Mouse (Mus musculus): Measurements from ENCODE around the gene Ddx52.

Gene Ddx52

GRCm38 (mm10) chr11:83941950-83942840 is at the start of gene Ddx52:
Gene Ddx52, plus strand, starts transcription at chr11:83942062.
- peak; percentile 76 to 87 for DNase-seq (ENCODE audit: low spot score in 2 of 2)

- DNase-seq (ENCODE audit: low spot score in 2 of 2) = no peak
Measured at GRCm38 (mm10) chr11:83893325-83893724, 48.5 kb upstream of the Ddx52 start.

GRCm38 (mm10) chr11:83896430-83897410 is 45.1 kb upstream of the Ddx52 start:
- DNase-seq (ENCODE audit: low spot score in 2 of 2) = no peak

GRCm38 (mm10) chr11:83897569-83897968 is 44.3 kb upstream of the Ddx52 start:
- no peak for DNase-seq (ENCODE audit: low spot score in 2 of 2)

- DNase-seq (ENCODE audit: low spot score in 2 of 2) = no peak
Measured at GRCm38 (mm10) chr11:83902812-83903211, 39.0 kb upstream of the Ddx52 start.

- no peak for DNase-seq (ENCODE audit: low spot score in 2 of 2)
Measured at GRCm38 (mm10) chr11:83905756-83906155, 36.1 kb upstream of the Ddx52 start.

- DNase-seq (ENCODE audit: low spot score in 2 of 2) = no peak
Measured at GRCm38 (mm10) chr11:83908376-83908775, 33.5 kb upstream of the Ddx52 start.

GRCm38 (mm10) chr11:83913824-83914311 is 28.0 kb upstream of the Ddx52 start:
- DNase-seq (ENCODE audit: low spot score in 2 of 2) = no peak

GRCm38 (mm10) chr11:83914501-83914900 is 27.4 kb upstream of the Ddx52 start:
- no peak for DNase-seq (ENCODE audit: low spot score in 2 of 2)

- DNase-seq (ENCODE audit: low spot score in 2 of 2) = no peak
Measured at GRCm38 (mm10) chr11:83922600-83922999, 19.3 kb upstream of the Ddx52 start.

- DNase-seq (ENCODE audit: low spot score in 2 of 2) = no peak
Measured at GRCm38 (mm10) chr11:83927097-83927496, 14.8 kb upstream of the Ddx52 start.

- DNase-seq (ENCODE audit: low spot score in 2 of 2) = no peak
Measured at GRCm38 (mm10) chr11:83932506-83933106, 9.3 kb upstream of the Ddx52 start.

- DNase-seq (ENCODE audit: low spot score in 2 of 2) = no peak
Measured at GRCm38 (mm10) chr11:83933376-83933775, 8.5 kb upstream of the Ddx52 start.

- peak; percentile 68 to 70 for DNase-seq (ENCODE audit: low spot score in 2 of 2)
Measured at GRCm38 (mm10) chr11:83935986-83936665, 5.7 kb upstream of the Ddx52 start.

GRCm38 (mm10) chr11:83938556-83938955 is 3.3 kb upstream of the Ddx52 start:
- no peak for DNase-seq (ENCODE audit: low spot score in 2 of 2)

GRCm38 (mm10) chr11:83956822-83957221 is 15.0 kb downstream of the Ddx52 start:
- no peak for DNase-seq (ENCODE audit: low spot score in 2 of 2)

- DNase-seq (ENCODE audit: low spot score in 2 of 2) = no peak
Measured at GRCm38 (mm10) chr11:83961983-83962382, 20.1 kb downstream of the Ddx52 start.

GRCm38 (mm10) chr11:83963991-83964921 is 22.4 kb downstream of the Ddx52 start, which contains the start of gene Synrg:
Gene Synrg, plus strand, starts transcription at chr11:83964428.
- DNase-seq (ENCODE audit: low spot score in 2 of 2) = peak; percentile 67 to 82

GRCm38 (mm10) chr11:83967436-83968204 is 25.8 kb downstream of the Ddx52 start:
- DNase-seq (ENCODE audit: low spot score in 2 of 2) = no peak
